Mouse (Mus musculus): ENCODE data around the gene Psen2. TPM values are rescaled to one million over a fixed set of nuclear protein-coding genes. Genes with fewer than 3 reads are reported as not detected.

Psen2 gene
- polyA plus RNA-seq (2017; shearing (Covaris generic)) = 100 to 1,000 TPM; 130 to 142 TPM

- ATAC-seq = no peak
Measured at GRCm38 (mm10) chr1:180263364-180263997, at the start of gene Psen2. Psen2 (minus strand) TSS chr1:180263438.

GRCm38 (mm10) chr1:180312792-180313311 is 49.6 kb upstream of the Psen2 start:
- peak; percentile 42 for ATAC-seq

- ATAC-seq = no peak
Measured at GRCm38 (mm10) chr1:180312286-180312685, 49.0 kb upstream of the Psen2 start.

- peak; percentile 35 for ATAC-seq
Measured at GRCm38 (mm10) chr1:180308897-180309296, 45.7 kb upstream of the Psen2 start.

GRCm38 (mm10) chr1:180307661-180308060 is 44.4 kb upstream of the Psen2 start:
- no peak for ATAC-seq

- ATAC-seq = no peak
Measured at GRCm38 (mm10) chr1:180306889-180307288, 43.7 kb upstream of the Psen2 start.

GRCm38 (mm10) chr1:180303600-180303999 is 40.4 kb upstream of the Psen2 start:
- ATAC-seq = peak; percentile 97

GRCm38 (mm10) chr1:180302253-180303120 is 39.2 kb upstream of the Psen2 start:
- ATAC-seq = no peak

GRCm38 (mm10) chr1:180300997-180301396 is 37.8 kb upstream of the Psen2 start:
- no peak for ATAC-seq

GRCm38 (mm10) chr1:180300292-180300691 is 37.1 kb upstream of the Psen2 start:
- no peak for ATAC-seq

- no peak for ATAC-seq
Measured at GRCm38 (mm10) chr1:180299697-180300096, 36.5 kb upstream of the Psen2 start.

- peak; percentile 92 for ATAC-seq
Measured at GRCm38 (mm10) chr1:180296088-180296487, 32.9 kb upstream of the Psen2 start.

GRCm38 (mm10) chr1:180290358-180290757 is 27.1 kb upstream of the Psen2 start:
- ATAC-seq = no peak

GRCm38 (mm10) chr1:180289788-180290187 is 26.6 kb upstream of the Psen2 start:
- no peak for ATAC-seq

GRCm38 (mm10) chr1:180288872-180289468 is 25.7 kb upstream of the Psen2 start:
- no peak for ATAC-seq

GRCm38 (mm10) chr1:180288227-180288626 is 25.0 kb upstream of the Psen2 start:
- ATAC-seq = no peak

- no peak for ATAC-seq
Measured at GRCm38 (mm10) chr1:180286081-180286831, 23.0 kb upstream of the Psen2 start.

GRCm38 (mm10) chr1:180283813-180284768 is 20.9 kb upstream of the Psen2 start:
- no peak for ATAC-seq

GRCm38 (mm10) chr1:180282581-180282980 is 19.3 kb upstream of the Psen2 start:
- no peak for ATAC-seq

GRCm38 (mm10) chr1:180279648-180280047 is 16.4 kb upstream of the Psen2 start:
- ATAC-seq = peak; percentile 97

GRCm38 (mm10) chr1:180277563-180277962 is 14.3 kb upstream of the Psen2 start:
- ATAC-seq = no peak

All from CD4-positive, CD25-positive, alpha-beta regulatory T cell, adult 4 months (primary cell).